20 mouse cellular contexts compared by ENCODE assay signal in genomic region chr1:89493177-89493576, GRCm38 (mm10). TPM values are rescaled to one million over a fixed set of nuclear protein-coding genes. Genes with fewer than 3 reads are reported as not detected.
DNase-seq lines count a peak whose midpoint lies in the region; ATAC-seq and TF ChIP-seq lines count a peak whose summit lies in the region.
"Had no signal": no experiment of that assay in that cellular context is flagged by ENCODE, and none has a peak within 500 bp of the region (broad histone marks: within the 10 kb centered on the region; RNA-seq: fewer than 3 reads in every experiment).

No protein-coding gene starts in this region.

- peaks cover 24% of the 10 kb centered on the region for H3K4me1 ChIP-seq in kidney, embryonic 16.5 days (ENCODE audit: insufficient read depth, low read length)
- H3K4me1 ChIP-seq in stomach, postnatal 0 days (replicated peaks; ENCODE audit: control insufficient read depth, insufficient read depth) = 0 out of 2 replicates have a peak, but pooled peaks cover 3% of the 10 kb centered on the region

- H3K36me3 ChIP-seq in kidney, embryonic 16.5 days (ENCODE audit: insufficient read depth, low read length) = no peaks in the 10 kb centered on the region
- no peaks in the 10 kb centered on the region for H3K36me3 ChIP-seq in stomach, postnatal 0 days (ENCODE audit: control insufficient read depth, insufficient read depth, low read length)
- H3K36me3 ChIP-seq: embryonic facial prominence, embryonic 12.5 days; forebrain, embryonic 15.5 days had no signal

- 92% methylated on average over 5 of the region's 5 CpGs for WGBS in kidney, embryonic 16.5 days
- 69% methylated on average over 5 of the region's 5 CpGs for WGBS in stomach, postnatal 0 days

- no peak overlapping the region for H3K4me3 ChIP-seq in kidney, embryonic 16.5 days (ENCODE audit: low read length)
- H3K4me3 ChIP-seq in stomach, postnatal 0 days (ENCODE audit: low read depth, low read length) = no peak overlapping the region
- H3K4me3 ChIP-seq: embryonic facial prominence, embryonic 10.5 days; embryonic facial prominence, embryonic 12.5 days; forebrain, embryonic 13.5 days; forebrain, embryonic 15.5 days had no signal

- H3K9ac ChIP-seq in kidney, embryonic 16.5 days (replicated peaks; ENCODE audit: low read length) = no peak overlapping the region
- no peak overlapping the region for H3K9ac ChIP-seq in stomach, postnatal 0 days (ENCODE audit: low read length)
- H3K9ac ChIP-seq: embryonic facial prominence, embryonic 12.5 days; forebrain, embryonic 13.5 days; forebrain, embryonic 15.5 days had no signal

- no peaks in the 10 kb centered on the region for H3K27me3 ChIP-seq in kidney, embryonic 16.5 days (ENCODE audit: insufficient read depth, low read length)
- no peaks in the 10 kb centered on the region for H3K27me3 ChIP-seq in stomach, postnatal 0 days (ENCODE audit: control insufficient read depth, insufficient read depth, low read length)
- H3K27me3 ChIP-seq: embryonic facial prominence, embryonic 12.5 days; forebrain, embryonic 13.5 days; forebrain, embryonic 15.5 days had no signal

- no peak overlapping the region for H3K4me2 ChIP-seq in kidney, embryonic 16.5 days (replicated peaks; ENCODE audit: low read depth, low read length)
- no peak overlapping the region for H3K4me2 ChIP-seq in stomach, postnatal 0 days (replicated peaks; ENCODE audit: low read depth)
- H3K4me2 ChIP-seq: embryonic facial prominence, embryonic 12.5 days; forebrain, embryonic 13.5 days; forebrain, embryonic 15.5 days had no signal

- no peak for TF ChIP-seq EP300 in stomach, postnatal 0 days (optimal IDR thresholded peaks at IDR 0.05)

- no peak for ATAC-seq in kidney, embryonic 16.5 days (ENCODE audit: low FRiP score, low TSS enrichment)
- no peak for ATAC-seq in stomach, postnatal 0 days (ENCODE audit: low FRiP score, low TSS enrichment)
- ATAC-seq: forebrain, embryonic 13.5 days; forebrain, embryonic 15.5 days had no signal

- no peaks in the 10 kb centered on the region for H3K9me3 ChIP-seq in kidney, embryonic 16.5 days (ENCODE audit: low read length)
- no peaks in the 10 kb centered on the region for H3K9me3 ChIP-seq in stomach, postnatal 0 days (ENCODE audit: control insufficient read depth, low read length)
- H3K9me3 ChIP-seq: embryonic facial prominence, embryonic 10.5 days; embryonic facial prominence, embryonic 12.5 days; forebrain, embryonic 13.5 days; forebrain, embryonic 15.5 days had no signal

- no peak for TF ChIP-seq CTCF in stomach, postnatal 0 days (IDR thresholded peaks at IDR 0.05; ENCODE audit: low read depth)

- peak; percentile 39 for DNase-seq in kidney, postnatal 10 days
- DNase-seq in lung, adult 18-20 months = peak; percentile 35 to 59
- DNase-seq in lung, postnatal 4 days = no peak
- DNase-seq in lung, postnatal 36 days = peak; percentile 32
- no peak for DNase-seq in lung, postnatal 14 days
- DNase-seq in stomach, postnatal 0 days (ENCODE audit: low spot score) = no peak
- DNase-seq in cerebellum, adult 8-10 months = no peak
- DNase-seq: adrenal gland, adult 2 months; adrenal gland, postnatal 10 days; adrenal gland, postnatal 25 days; cerebellum, adult 11 months; cerebellum, adult 18-20 months; cerebellum, adult 9-10 months; cerebellum, postnatal 10 days; cerebellum, postnatal 25 days had no signal

- no peak overlapping the region for H3K27ac ChIP-seq in kidney, embryonic 16.5 days (ENCODE audit: low read length)
- 0 out of 2 replicates have a peak overlapping the region, but pooled peaks have one; percentile 24 for H3K27ac ChIP-seq in stomach, postnatal 0 days (replicated peaks)
- H3K27ac ChIP-seq: embryonic facial prominence, embryonic 10.5 days; embryonic facial prominence, embryonic 12.5 days; forebrain, embryonic 13.5 days; forebrain, embryonic 15.5 days had no signal

RNA-seq across cellular contexts. Expression of gene Agap1, which starts 38.6 kb away (rescaled TPM):
- 7.7 and 8.9 TPM in 2 replicates for polyA plus RNA-seq in kidney, embryonic 16.5 days (2015; fragmentation: Nextera tagmentation; extraction: Ambion mirVana)
- polyA plus RNA-seq in stomach, postnatal 0 days (2015; fragmentation: Nextera tagmentation; extraction: Ambion mirVana) = 4.2 TPM in 2 replicates

Comparison
In these comparisons a context has a peak if more than half of its experiments do, and no peak if none do; other contexts are left out.
1. DNase-seq: peak in kidney, postnatal 10 days (single experiment), lung, adult 18-20 months (2 of 2) and lung, postnatal 36 days (single experiment); none in lung, postnatal 4 days (0 of 2), lung, postnatal 14 days (single experiment), stomach, postnatal 0 days (single experiment) and cerebellum, adult 8-10 months (single experiment).